Mouse (Mus musculus): ENCODE measurements around the gene Map3k9. TPM values are rescaled to one million over a fixed set of nuclear protein-coding genes. Genes with fewer than 3 reads are reported as not detected.

The Map3k9 gene
- polyA plus RNA-seq, 1 experiment from 2014 or later: 12.4 TPM

- H3K36me3 ChIP-seq (ENCODE audit: control insufficient read depth, insufficient read depth, low read length): 0 out of 2 replicates have a peak, but pooled peaks cover 1% of the 10 kb centered on the region
- DNase-seq (no peak), ATAC-seq (ENCODE audit: low FRiP score, low TSS enrichment) (no peak)
- no peak overlapping the region for H3K4me3 ChIP-seq (replicated peaks; ENCODE audit: low read depth, low read length)
- H3K9me3 ChIP-seq (ENCODE audit: control insufficient read depth, low read length): no peaks in the 10 kb centered on the region
- no peak overlapping the region for H3K4me2 ChIP-seq (ENCODE audit: low read length)
- H3K27me3 ChIP-seq (ENCODE audit: control insufficient read depth, insufficient read depth, low read length): no peaks in the 10 kb centered on the region
- H3K27ac ChIP-seq (replicated peaks; ENCODE audit: low read depth, low read length): no peak overlapping the region
- WGBS: 71% methylated on average over 3 of the region's 3 CpGs
- no peaks in the 10 kb centered on the region for H3K4me1 ChIP-seq (ENCODE audit: control insufficient read depth, insufficient read depth, low read length)
- no peak overlapping the region for H3K9ac ChIP-seq (replicated peaks; ENCODE audit: low read length)
These were observed 32.1 kb downstream of the Map3k9 start for GRCm38 (mm10) chr12:81748918-81749317.

GRCm38 (mm10) chr12:81748021-81748576 is 32.9 kb downstream of the Map3k9 start:
- Histone ChIP-seq H3K27ac (replicated peaks; ENCODE audit: low read depth, low read length) (0 out of 2 replicates have a peak overlapping the region, but pooled peaks have one; percentile 13), H3K27me3 (ENCODE audit: control insufficient read depth, insufficient read depth, low read length) (no peaks in the 10 kb centered on the region), H3K4me3 (replicated peaks; ENCODE audit: low read depth, low read length) (no peak overlapping the region), H3K4me1 (ENCODE audit: control insufficient read depth, insufficient read depth, low read length) (no peaks in the 10 kb centered on the region), H3K9me3 (ENCODE audit: control insufficient read depth, low read length) (no peaks in the 10 kb centered on the region), H3K36me3 (ENCODE audit: control insufficient read depth, insufficient read depth, low read length) (peaks cover 9% of the 10 kb centered on the region), H3K4me2 (ENCODE audit: low read length) (no peak overlapping the region), H3K9ac (replicated peaks; ENCODE audit: low read length) (no peak overlapping the region)
- DNase-seq: peak; percentile 17
- no peak for ATAC-seq (ENCODE audit: low FRiP score, low TSS enrichment)
- 65% methylated on average over 4 of the region's 4 CpGs for WGBS

- 84% methylated on average over 9 of the region's 9 CpGs for WGBS
- DNase-seq: no peak
- Histone ChIP-seq H3K4me3 (replicated peaks; ENCODE audit: low read depth, low read length) (no peak overlapping the region), H3K4me1 (ENCODE audit: control insufficient read depth, insufficient read depth, low read length) (no peaks in the 10 kb centered on the region), H3K36me3 (ENCODE audit: control insufficient read depth, insufficient read depth, low read length) (peaks cover 19% of the 10 kb centered on the region), H3K9ac (replicated peaks; ENCODE audit: low read length) (no peak overlapping the region), H3K27ac (replicated peaks; ENCODE audit: low read depth, low read length) (no peak overlapping the region), H3K4me2 (ENCODE audit: low read length) (no peak overlapping the region), H3K9me3 (ENCODE audit: control insufficient read depth, low read length) (no peaks in the 10 kb centered on the region), H3K27me3 (ENCODE audit: control insufficient read depth, insufficient read depth, low read length) (no peaks in the 10 kb centered on the region)
- no peak for ATAC-seq (ENCODE audit: low FRiP score, low TSS enrichment)
These were observed 34.5 kb downstream of the Map3k9 start for GRCm38 (mm10) chr12:81746400-81747024.

GRCm38 (mm10) chr12:81735246-81736070 is 45.5 kb downstream of the Map3k9 start:
- DNase-seq: no peak
- H3K9me3 ChIP-seq (ENCODE audit: control insufficient read depth, low read length): no peaks in the 10 kb centered on the region
- no peaks in the 10 kb centered on the region for H3K4me1 ChIP-seq (ENCODE audit: control insufficient read depth, insufficient read depth, low read length)
- no peak overlapping the region for H3K4me3 ChIP-seq (replicated peaks; ENCODE audit: low read depth, low read length)
- WGBS: 65% methylated on average over 11 of the region's 11 CpGs
- no peak overlapping the region for H3K9ac ChIP-seq (replicated peaks; ENCODE audit: low read length)
- ATAC-seq (ENCODE audit: low FRiP score, low TSS enrichment): no peak
- H3K4me2 ChIP-seq (ENCODE audit: low read length): no peak overlapping the region
- H3K27ac ChIP-seq (replicated peaks; ENCODE audit: low read depth, low read length): no peak overlapping the region
- H3K27me3 ChIP-seq (ENCODE audit: control insufficient read depth, insufficient read depth, low read length): no peaks in the 10 kb centered on the region
- peaks cover 47% of the 10 kb centered on the region for H3K36me3 ChIP-seq (ENCODE audit: control insufficient read depth, insufficient read depth, low read length)

- no peak overlapping the region for H3K27ac ChIP-seq (replicated peaks; ENCODE audit: low read depth, low read length)
- ATAC-seq (ENCODE audit: low FRiP score, low TSS enrichment) (no peak), DNase-seq (no peak)
- no peaks in the 10 kb centered on the region for H3K27me3 ChIP-seq (ENCODE audit: control insufficient read depth, insufficient read depth, low read length)
- 82% methylated on average over 8 of the region's 8 CpGs for WGBS
- no peak overlapping the region for H3K4me2 ChIP-seq (ENCODE audit: low read length)
- no peak overlapping the region for H3K4me3 ChIP-seq (replicated peaks; ENCODE audit: low read depth, low read length)
- H3K9ac ChIP-seq (replicated peaks; ENCODE audit: low read length): no peak overlapping the region
- H3K9me3 ChIP-seq (ENCODE audit: control insufficient read depth, low read length): no peaks in the 10 kb centered on the region
- H3K36me3 ChIP-seq (ENCODE audit: control insufficient read depth, insufficient read depth, low read length): peaks cover 76% of the 10 kb centered on the region
- no peaks in the 10 kb centered on the region for H3K4me1 ChIP-seq (ENCODE audit: control insufficient read depth, insufficient read depth, low read length)
These were observed 54.6 kb downstream of the Map3k9 start for GRCm38 (mm10) chr12:81726246-81726822.

- Histone ChIP-seq H3K9me3 (ENCODE audit: control insufficient read depth, low read length) (no peaks in the 10 kb centered on the region), H3K36me3 (ENCODE audit: control insufficient read depth, insufficient read depth, low read length) (peaks cover 69% of the 10 kb centered on the region), H3K4me1 (ENCODE audit: control insufficient read depth, insufficient read depth, low read length) (no peaks in the 10 kb centered on the region), H3K4me3 (replicated peaks; ENCODE audit: low read depth, low read length) (no peak overlapping the region), H3K4me2 (ENCODE audit: low read length) (no peak overlapping the region), H3K27ac (replicated peaks; ENCODE audit: low read depth, low read length) (no peak overlapping the region), H3K9ac (replicated peaks; ENCODE audit: low read length) (no peak overlapping the region), H3K27me3 (ENCODE audit: control insufficient read depth, insufficient read depth, low read length) (no peaks in the 10 kb centered on the region)
- no peak for DNase-seq
- ATAC-seq (ENCODE audit: low FRiP score, low TSS enrichment): no peak
- WGBS: 92% methylated on average over 6 of the region's 6 CpGs
These were observed 56.2 kb downstream of the Map3k9 start for GRCm38 (mm10) chr12:81724776-81725175.

GRCm38 (mm10) chr12:81723375-81723774 is 57.6 kb downstream of the Map3k9 start:
- Histone ChIP-seq H3K4me1 (ENCODE audit: control insufficient read depth, insufficient read depth, low read length) (no peaks in the 10 kb centered on the region), H3K36me3 (ENCODE audit: control insufficient read depth, insufficient read depth, low read length) (peaks cover 60% of the 10 kb centered on the region), H3K9me3 (ENCODE audit: control insufficient read depth, low read length) (no peaks in the 10 kb centered on the region), H3K4me2 (ENCODE audit: low read length) (no peak overlapping the region), H3K9ac (replicated peaks; ENCODE audit: low read length) (no peak overlapping the region), H3K4me3 (replicated peaks; ENCODE audit: low read depth, low read length) (no peak overlapping the region), H3K27ac (replicated peaks; ENCODE audit: low read depth, low read length) (no peak overlapping the region), H3K27me3 (ENCODE audit: control insufficient read depth, insufficient read depth, low read length) (no peaks in the 10 kb centered on the region)
- no peak for DNase-seq
- ATAC-seq (ENCODE audit: low FRiP score, low TSS enrichment): no peak
- WGBS: 93% methylated on average over 7 of the region's 7 CpGs

- H3K4me3 ChIP-seq (replicated peaks; ENCODE audit: low read depth, low read length): no peak overlapping the region
- H3K9ac ChIP-seq (replicated peaks; ENCODE audit: low read length): no peak overlapping the region
- H3K36me3 ChIP-seq (ENCODE audit: control insufficient read depth, insufficient read depth, low read length): peaks cover 37% of the 10 kb centered on the region
- DNase-seq (no peak), ATAC-seq (ENCODE audit: low FRiP score, low TSS enrichment) (no peak)
- 90% methylated on average over 8 of the region's 8 CpGs for WGBS
- H3K4me2 ChIP-seq (ENCODE audit: low read length): no peak overlapping the region
- H3K9me3 ChIP-seq (ENCODE audit: control insufficient read depth, low read length): no peaks in the 10 kb centered on the region
- H3K27me3 ChIP-seq (ENCODE audit: control insufficient read depth, insufficient read depth, low read length): no peaks in the 10 kb centered on the region
- H3K27ac ChIP-seq (replicated peaks; ENCODE audit: low read depth, low read length): no peak overlapping the region
- H3K4me1 ChIP-seq (ENCODE audit: control insufficient read depth, insufficient read depth, low read length): peaks cover under 1% of the 10 kb centered on the region; the same call in 1 of the 2 replicates
These were observed 61.3 kb downstream of the Map3k9 start for GRCm38 (mm10) chr12:81719715-81720114.
